Mouse (Mus musculus): ENCODE results near the gene Mmrn2. TPM values are rescaled to one million over a fixed set of nuclear protein-coding genes. Genes with fewer than 3 reads are reported as not detected.

The Mmrn2 gene
- polyA plus RNA-seq, 1 experiment from 2014 or later = 4.2 TPM

- 89% methylated on average over 5 of the region's 5 CpGs for WGBS
- Histone ChIP-seq H3K27me3 (ENCODE audit: control insufficient read depth, insufficient read depth, low read length) (no peaks in the 10 kb centered on the region), H3K4me3 (replicated peaks; ENCODE audit: low read depth, low read length) (no peak overlapping the region), H3K4me2 (ENCODE audit: low read length) (no peak overlapping the region), H3K9ac (replicated peaks; ENCODE audit: low read length) (no peak overlapping the region), H3K9me3 (ENCODE audit: control insufficient read depth, low read length) (no peaks in the 10 kb centered on the region), H3K36me3 (ENCODE audit: control insufficient read depth, insufficient read depth, low read length) (peaks cover 50% of the 10 kb centered on the region), H3K4me1 (ENCODE audit: control insufficient read depth, insufficient read depth, low read length) (no peaks in the 10 kb centered on the region), H3K27ac (replicated peaks; ENCODE audit: low read depth, low read length) (no peak overlapping the region)
- no peak for DNase-seq
- no peak for ATAC-seq (ENCODE audit: low FRiP score, low TSS enrichment)
Measured at GRCm38 (mm10) chr14:34344361-34344760, 30.9 kb upstream of the Mmrn2 start.

- peak; percentile 3 for DNase-seq
- ATAC-seq (ENCODE audit: low FRiP score, low TSS enrichment) = no peak; the same call in 1 of the 2 replicates
- no peaks in the 10 kb centered on the region for H3K9me3 ChIP-seq (ENCODE audit: control insufficient read depth, low read length)
- no peaks in the 10 kb centered on the region for H3K4me1 ChIP-seq (ENCODE audit: control insufficient read depth, insufficient read depth, low read length)
- WGBS = 72% methylated on average over 12 of the region's 12 CpGs
- H3K27me3 ChIP-seq (ENCODE audit: control insufficient read depth, insufficient read depth, low read length) = no peaks in the 10 kb centered on the region
- H3K36me3 ChIP-seq (ENCODE audit: control insufficient read depth, insufficient read depth, low read length) = peaks cover 35% of the 10 kb centered on the region
- no peak overlapping the region for H3K9ac ChIP-seq (replicated peaks; ENCODE audit: low read length)
- H3K27ac ChIP-seq (replicated peaks; ENCODE audit: low read depth, low read length) = no peak overlapping the region
- no peak overlapping the region for H3K4me2 ChIP-seq (ENCODE audit: low read length)
- H3K4me3 ChIP-seq (replicated peaks; ENCODE audit: low read depth, low read length) = no peak overlapping the region
Measured at GRCm38 (mm10) chr14:34345771-34346566, 29.3 kb upstream of the Mmrn2 start.

- Histone ChIP-seq H3K4me2 (ENCODE audit: low read length) (no peak overlapping the region), H3K9me3 (ENCODE audit: control insufficient read depth, low read length) (no peaks in the 10 kb centered on the region), H3K27ac (replicated peaks; ENCODE audit: low read depth, low read length) (no peak overlapping the region), H3K27me3 (ENCODE audit: control insufficient read depth, insufficient read depth, low read length) (no peaks in the 10 kb centered on the region), H3K36me3 (ENCODE audit: control insufficient read depth, insufficient read depth, low read length) (peaks cover 24% of the 10 kb centered on the region), H3K4me3 (replicated peaks; ENCODE audit: low read depth, low read length) (no peak overlapping the region), H3K9ac (replicated peaks; ENCODE audit: low read length) (no peak overlapping the region), H3K4me1 (ENCODE audit: control insufficient read depth, insufficient read depth, low read length) (no peaks in the 10 kb centered on the region)
- DNase-seq = no peak
- 95% methylated on average over 5 of the region's 5 CpGs for WGBS
- ATAC-seq (ENCODE audit: low FRiP score, low TSS enrichment) = no peak
Measured at GRCm38 (mm10) chr14:34347084-34347483, 28.2 kb upstream of the Mmrn2 start.

GRCm38 (mm10) chr14:34348301-34348700 is 27.0 kb upstream of the Mmrn2 start:
- ATAC-seq (ENCODE audit: low FRiP score, low TSS enrichment) = no peak
- WGBS = 88% methylated on average over 7 of the region's 7 CpGs
- no peak for DNase-seq

GRCm38 (mm10) chr14:34349007-34349406 is 26.3 kb upstream of the Mmrn2 start:
- no peak overlapping the region for H3K4me3 ChIP-seq (replicated peaks; ENCODE audit: low read depth, low read length)
- ATAC-seq (ENCODE audit: low FRiP score, low TSS enrichment) (no peak), DNase-seq (no peak)
- no peaks in the 10 kb centered on the region for H3K27me3 ChIP-seq (ENCODE audit: control insufficient read depth, insufficient read depth, low read length)
- no peak overlapping the region for H3K4me2 ChIP-seq (ENCODE audit: low read length)
- peaks cover 9% of the 10 kb centered on the region for H3K36me3 ChIP-seq (ENCODE audit: control insufficient read depth, insufficient read depth, low read length)
- 81% methylated on average over 8 of the region's 8 CpGs for WGBS
- H3K27ac ChIP-seq (replicated peaks; ENCODE audit: low read depth, low read length) = no peak overlapping the region
- H3K9ac ChIP-seq (replicated peaks; ENCODE audit: low read length) = no peak overlapping the region
- no peaks in the 10 kb centered on the region for H3K4me1 ChIP-seq (ENCODE audit: control insufficient read depth, insufficient read depth, low read length)
- H3K9me3 ChIP-seq (ENCODE audit: control insufficient read depth, low read length) = no peaks in the 10 kb centered on the region

More at GRCm38 (mm10) chr14:34348301-34348700, 27.0 kb upstream of the Mmrn2 start:
- H3K27ac ChIP-seq (replicated peaks; ENCODE audit: low read depth, low read length) = no peak overlapping the region
- H3K36me3 ChIP-seq (ENCODE audit: control insufficient read depth, insufficient read depth, low read length) = peaks cover 12% of the 10 kb centered on the region
- no peaks in the 10 kb centered on the region for H3K4me1 ChIP-seq (ENCODE audit: control insufficient read depth, insufficient read depth, low read length)
- H3K9ac ChIP-seq (replicated peaks; ENCODE audit: low read length) = no peak overlapping the region
- H3K4me2 ChIP-seq (ENCODE audit: low read length) = no peak overlapping the region
- H3K4me3 ChIP-seq (replicated peaks; ENCODE audit: low read depth, low read length) = no peak overlapping the region
- no peaks in the 10 kb centered on the region for H3K9me3 ChIP-seq (ENCODE audit: control insufficient read depth, low read length)
- no peaks in the 10 kb centered on the region for H3K27me3 ChIP-seq (ENCODE audit: control insufficient read depth, insufficient read depth, low read length)

GRCm38 (mm10) chr14:34351660-34352059 is 23.6 kb upstream of the Mmrn2 start:
- Histone ChIP-seq H3K4me2 (ENCODE audit: low read length) (no peak overlapping the region), H3K4me3 (replicated peaks; ENCODE audit: low read depth, low read length) (no peak overlapping the region), H3K27me3 (ENCODE audit: control insufficient read depth, insufficient read depth, low read length) (no peaks in the 10 kb centered on the region), H3K4me1 (ENCODE audit: control insufficient read depth, insufficient read depth, low read length) (no peaks in the 10 kb centered on the region), H3K36me3 (ENCODE audit: control insufficient read depth, insufficient read depth, low read length) (no peaks in the 10 kb centered on the region), H3K9me3 (ENCODE audit: control insufficient read depth, low read length) (no peaks in the 10 kb centered on the region), H3K9ac (replicated peaks; ENCODE audit: low read length) (no peak overlapping the region), H3K27ac (replicated peaks; ENCODE audit: low read depth, low read length) (no peak overlapping the region)
- DNase-seq (no peak), ATAC-seq (ENCODE audit: low FRiP score, low TSS enrichment) (no peak)
- WGBS = 67% methylated on average over 3 of the region's 3 CpGs

GRCm38 (mm10) chr14:34352523-34352922 is 22.7 kb upstream of the Mmrn2 start:
- Histone ChIP-seq H3K4me1 (ENCODE audit: control insufficient read depth, insufficient read depth, low read length) (no peaks in the 10 kb centered on the region), H3K27me3 (ENCODE audit: control insufficient read depth, insufficient read depth, low read length) (no peaks in the 10 kb centered on the region), H3K36me3 (ENCODE audit: control insufficient read depth, insufficient read depth, low read length) (no peaks in the 10 kb centered on the region), H3K4me2 (ENCODE audit: low read length) (no peak overlapping the region), H3K4me3 (replicated peaks; ENCODE audit: low read depth, low read length) (no peak overlapping the region), H3K9ac (replicated peaks; ENCODE audit: low read length) (no peak overlapping the region), H3K27ac (replicated peaks; ENCODE audit: low read depth, low read length) (no peak overlapping the region), H3K9me3 (ENCODE audit: control insufficient read depth, low read length) (no peaks in the 10 kb centered on the region)
- ATAC-seq (ENCODE audit: low FRiP score, low TSS enrichment) (no peak), DNase-seq (no peak)
- 63% methylated on average over 6 of the region's 6 CpGs for WGBS

GRCm38 (mm10) chr14:34353326-34353725 is 21.9 kb upstream of the Mmrn2 start:
- ATAC-seq (ENCODE audit: low FRiP score, low TSS enrichment) (no peak), DNase-seq (no peak)
- WGBS = 92% methylated on average over 3 of the region's 3 CpGs
- H3K4me1 ChIP-seq (ENCODE audit: control insufficient read depth, insufficient read depth, low read length) = no peaks in the 10 kb centered on the region
- no peaks in the 10 kb centered on the region for H3K9me3 ChIP-seq (ENCODE audit: control insufficient read depth, low read length)
- H3K27ac ChIP-seq (replicated peaks; ENCODE audit: low read depth, low read length) = no peak overlapping the region
- no peaks in the 10 kb centered on the region for H3K27me3 ChIP-seq (ENCODE audit: control insufficient read depth, insufficient read depth, low read length)
- H3K4me3 ChIP-seq (replicated peaks; ENCODE audit: low read depth, low read length) = no peak overlapping the region
- no peak overlapping the region for H3K9ac ChIP-seq (replicated peaks; ENCODE audit: low read length)
- no peaks in the 10 kb centered on the region for H3K36me3 ChIP-seq (ENCODE audit: control insufficient read depth, insufficient read depth, low read length)
- no peak overlapping the region for H3K4me2 ChIP-seq (ENCODE audit: low read length)

GRCm38 (mm10) chr14:34354456-34354855 is 20.8 kb upstream of the Mmrn2 start:
- WGBS = 87% methylated on average over 4 of the region's 4 CpGs
- no peaks in the 10 kb centered on the region for H3K4me1 ChIP-seq (ENCODE audit: control insufficient read depth, insufficient read depth, low read length)
- H3K27me3 ChIP-seq (ENCODE audit: control insufficient read depth, insufficient read depth, low read length) = no peaks in the 10 kb centered on the region
- H3K9ac ChIP-seq (replicated peaks; ENCODE audit: low read length) = no peak overlapping the region
- H3K9me3 ChIP-seq (ENCODE audit: control insufficient read depth, low read length) = no peaks in the 10 kb centered on the region
- no peak overlapping the region for H3K4me3 ChIP-seq (replicated peaks; ENCODE audit: low read depth, low read length)
- DNase-seq = no peak
- no peak for ATAC-seq (ENCODE audit: low FRiP score, low TSS enrichment)
- no peak overlapping the region for H3K4me2 ChIP-seq (ENCODE audit: low read length)
- H3K27ac ChIP-seq (replicated peaks; ENCODE audit: low read depth, low read length) = no peak overlapping the region
- H3K36me3 ChIP-seq (ENCODE audit: control insufficient read depth, insufficient read depth, low read length) = no peaks in the 10 kb centered on the region
